Mouse (Mus musculus) forebrain, embryonic 10.5 days (tissue): ENCODE results near the gene Adcy10. TPM values are rescaled to one million over a fixed set of nuclear protein-coding genes. Genes with fewer than 3 reads are reported as not detected.
A peak's percentile ranks its signal among the peaks of the same experiment; 100 is the strongest.

Source experiments
- DNase-seq: peaks from one replicate; pipeline ENCODE4 v3.0.0-alpha.2; 2017; ENCODE audit warnings: low spot score; ENCODE audit errors: extremely low spot score
- H3K27ac ChIP-seq: fragments of 300-500 bp; sonication (generic); 2 replicates; pipeline ENCODE4 v1.5.1; 2016; ENCODE audit warnings: mild to moderate bottlenecking
- H3K27me3 ChIP-seq: fragments of 300-500 bp; sonication (generic); 2 replicates; pipeline ENCODE4 v1.6.1; 2016; ENCODE audit warnings: mild to moderate bottlenecking; ENCODE audit not compliant: poor library complexity, severe bottlenecking
- H3K36me3 ChIP-seq: fragments of 300-500 bp; sonication (generic); replicated peaks from 2 replicates; pipeline ENCODE4 v1.6.1; 2016; ENCODE audit warnings: mild to moderate bottlenecking, moderate library complexity
- H3K4me1 ChIP-seq: fragments of 300-500 bp; sonication (generic); 2 replicates; pipeline ENCODE4 v1.6.1; 2016
- H3K4me3 ChIP-seq: fragments of 300-500 bp; sonication (generic); 2 replicates; pipeline ENCODE4 v1.5.1; 2016; ENCODE audit warnings: mild to moderate bottlenecking, moderate library complexity
- H3K9me3 ChIP-seq: fragments of 300-500 bp; sonication (generic); 2 replicates; pipeline ENCODE4 v1.6.1; 2016; ENCODE audit warnings: mild to moderate bottlenecking, moderate library complexity
- WGBS: fragments of 180-500 bp; shearing (Covaris S2); methylation state at CpG from one replicate; pipeline ENCODE4 v1.1.7; 2016; 5-methylcytosine and 5-hydroxymethylcytosine counted together
- polyA plus RNA-seq: library from polyadenylated mRNA; unstranded; fragments of >200 nt; fragmentation: Nextera tagmentation; extraction: Ambion mirVana; gene quantifications from 2 replicates; pipeline ENCODE4 v1.2.1, GENCODE M21; 2016

The Adcy10 gene
- polyA plus RNA-seq, 1 experiment from 2014 or later = 0.11 TPM

DNA sequence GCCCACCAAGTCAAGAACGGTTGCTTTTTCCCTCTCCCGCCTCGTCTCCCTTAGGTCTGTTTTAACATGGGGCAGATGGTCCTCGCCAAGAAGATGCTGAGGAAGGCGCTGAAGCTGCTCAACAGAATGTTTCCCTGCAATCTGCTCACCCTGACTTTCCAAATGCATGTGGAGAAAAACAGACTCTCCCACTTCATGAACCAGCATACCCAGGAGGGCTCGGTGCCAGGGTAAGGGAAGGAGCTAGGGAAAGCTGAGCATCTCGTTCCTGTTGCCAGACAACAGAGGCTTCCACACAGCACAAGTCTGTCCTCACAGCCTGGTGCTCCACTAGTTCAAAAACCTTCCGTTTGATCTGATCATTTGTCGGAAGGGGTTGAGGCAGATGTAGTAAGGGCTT lies 74.1 kb downstream of the Adcy10 start:
- WGBS = 92% methylated on average over 9 of the region's 9 CpGs
- Histone ChIP-seq H3K27ac (no peak overlapping the region), H3K27me3 (no peaks in the 10 kb centered on the region), H3K4me1 (no peaks in the 10 kb centered on the region), H3K4me3 (no peak overlapping the region), H3K9me3 (no peaks in the 10 kb centered on the region), H3K36me3 (no peaks in the 10 kb centered on the region)
- no peak for DNase-seq

GRCm38 (mm10) chr1:165565283-165565682 lies 80.3 kb downstream of the Adcy10 start:
- H3K36me3 ChIP-seq = no peaks in the 10 kb centered on the region
- no peak overlapping the region for H3K4me3 ChIP-seq
- H3K27ac ChIP-seq = no peak overlapping the region
- no peaks in the 10 kb centered on the region for H3K9me3 ChIP-seq
- WGBS = 93% methylated on average over 4 of the region's 4 CpGs
- no peaks in the 10 kb centered on the region for H3K27me3 ChIP-seq
- DNase-seq = no peak
- no peaks in the 10 kb centered on the region for H3K4me1 ChIP-seq

DNA sequence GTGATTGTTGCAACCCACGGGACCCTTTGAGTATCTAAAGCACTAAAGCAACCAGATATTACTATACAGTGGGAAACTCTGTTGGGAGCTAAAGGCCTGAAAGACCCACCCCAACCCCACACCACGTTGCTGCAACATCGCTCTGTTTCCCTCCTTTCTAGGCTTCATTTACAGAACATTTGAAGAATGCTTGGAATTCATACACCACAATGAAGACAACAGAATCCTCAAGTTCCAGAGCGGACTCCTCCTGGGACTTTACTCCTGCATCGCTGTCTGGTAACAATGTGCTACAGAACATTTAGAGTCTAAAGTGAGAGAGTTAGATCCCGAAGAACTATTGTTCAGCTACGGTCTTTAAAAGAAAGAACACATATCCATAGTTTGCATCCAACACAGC lies 82.5 kb downstream of the Adcy10 start:
- Histone ChIP-seq H3K4me3 (no peak overlapping the region), H3K36me3 (no peaks in the 10 kb centered on the region), H3K27ac (no peak overlapping the region), H3K4me1 (no peaks in the 10 kb centered on the region), H3K27me3 (no peaks in the 10 kb centered on the region), H3K9me3 (no peaks in the 10 kb centered on the region)
- no peak for DNase-seq
- 84% methylated on average over 7 of the region's 7 CpGs for WGBS

GRCm38 (mm10) chr1:165576005-165576404 lies 91.0 kb downstream of the Adcy10 start:
- Histone ChIP-seq H3K27ac (no peak overlapping the region), H3K9me3 (no peaks in the 10 kb centered on the region; the same call in 1 of the 2 replicates), H3K4me1 (no peaks in the 10 kb centered on the region), H3K36me3 (no peaks in the 10 kb centered on the region), H3K4me3 (no peak overlapping the region), H3K27me3 (no peaks in the 10 kb centered on the region)
- DNase-seq = no peak
- WGBS = 90% methylated on average over 4 of the region's 4 CpGs

- no peak for DNase-seq
- Histone ChIP-seq H3K36me3 (no peaks in the 10 kb centered on the region), H3K27me3 (no peaks in the 10 kb centered on the region), H3K4me1 (no peaks in the 10 kb centered on the region), H3K9me3 (no peaks in the 10 kb centered on the region; the same call in 1 of the 2 replicates), H3K4me3 (no peak overlapping the region), H3K27ac (no peak overlapping the region)
- WGBS = 86% methylated on average over 9 of the region's 9 CpGs
Measured at GRCm38 (mm10) chr1:165576459-165577112, 91.6 kb downstream of the Adcy10 start.

DNA sequence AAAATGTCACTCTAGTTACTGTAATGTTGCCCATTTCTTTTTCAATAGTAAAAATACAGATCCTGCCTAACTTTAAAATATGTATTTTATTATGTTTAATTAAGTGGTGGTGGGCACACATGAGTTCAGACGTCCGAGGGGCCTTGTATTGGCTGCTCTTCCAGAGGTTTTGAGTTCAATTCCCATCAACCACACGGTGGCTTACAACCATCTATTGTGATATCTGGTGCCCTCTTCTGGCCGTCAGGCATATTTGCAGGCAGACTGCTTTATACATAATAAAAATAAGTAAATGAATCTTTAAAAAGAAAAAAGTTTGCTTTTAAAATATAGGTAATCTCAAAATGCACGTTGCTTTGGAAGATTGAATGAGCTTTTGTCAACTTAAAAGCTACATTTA lies 94.3 kb downstream of the Adcy10 start:
- Histone ChIP-seq H3K27me3 (no peaks in the 10 kb centered on the region), H3K27ac (no peak overlapping the region), H3K4me1 (peaks cover 3% of the 10 kb centered on the region; the same call in 1 of the 2 replicates), H3K4me3 (no peak overlapping the region), H3K36me3 (no peaks in the 10 kb centered on the region), H3K9me3 (no peaks in the 10 kb centered on the region; the same call in 1 of the 2 replicates)
- WGBS = 47% methylated on average over 5 of the region's 5 CpGs
- no peak for DNase-seq

DNA sequence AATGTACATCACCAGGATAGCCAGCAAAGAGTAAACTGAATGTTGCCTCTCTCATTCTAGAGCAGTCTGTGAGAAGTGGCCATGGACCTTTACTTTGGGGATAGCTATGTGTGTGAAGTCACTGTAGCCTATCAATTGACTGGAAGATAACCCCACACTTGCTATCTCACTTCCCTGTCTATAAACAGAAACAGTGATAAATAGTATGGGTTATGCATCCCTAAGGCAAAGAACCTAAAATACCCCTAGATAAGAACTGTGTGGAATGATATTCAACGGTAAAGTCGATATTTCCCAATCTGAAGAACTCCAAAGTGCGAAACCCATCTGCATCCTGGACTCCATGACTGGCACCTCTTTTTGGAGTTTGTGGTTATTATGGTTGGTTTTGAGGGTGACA lies 96.3 kb downstream of the Adcy10 start:
- Histone ChIP-seq H3K4me3 (no peak overlapping the region), H3K27me3 (no peaks in the 10 kb centered on the region), H3K9me3 (no peaks in the 10 kb centered on the region; the same call in 1 of the 2 replicates), H3K4me1 (peaks cover 12% of the 10 kb centered on the region; the same call in 1 of the 2 replicates), H3K36me3 (no peaks in the 10 kb centered on the region), H3K27ac (no peak overlapping the region)
- 96% methylated on average over 3 of the region's 3 CpGs for WGBS
- no peak for DNase-seq

GRCm38 (mm10) chr1:165583529-165584184 lies 98.7 kb downstream of the Adcy10 start:
- Histone ChIP-seq H3K9me3 (no peaks in the 10 kb centered on the region; the same call in 1 of the 2 replicates), H3K36me3 (no peaks in the 10 kb centered on the region), H3K4me1 (peaks cover 23% of the 10 kb centered on the region), H3K27me3 (no peaks in the 10 kb centered on the region), H3K27ac (no peak overlapping the region), H3K4me3 (no peak overlapping the region)
- DNase-seq = peak; percentile 80
- 32% methylated on average over 12 of the region's 12 CpGs for WGBS

- H3K4me1 ChIP-seq = peaks cover 31% of the 10 kb centered on the region
- H3K36me3 ChIP-seq = peaks cover 4% of the 10 kb centered on the region
- WGBS = 69% methylated on average over 14 of the region's 14 CpGs
- no peaks in the 10 kb centered on the region for H3K27me3 ChIP-seq
- H3K27ac ChIP-seq = peak overlapping the region; percentile 35; the same call in 1 of the 2 replicates
- H3K9me3 ChIP-seq = no peaks in the 10 kb centered on the region
- DNase-seq = no peak
- no peak overlapping the region for H3K4me3 ChIP-seq
Measured at GRCm38 (mm10) chr1:165585389-165586104, 100.6 kb downstream of the Adcy10 start.

DNA sequence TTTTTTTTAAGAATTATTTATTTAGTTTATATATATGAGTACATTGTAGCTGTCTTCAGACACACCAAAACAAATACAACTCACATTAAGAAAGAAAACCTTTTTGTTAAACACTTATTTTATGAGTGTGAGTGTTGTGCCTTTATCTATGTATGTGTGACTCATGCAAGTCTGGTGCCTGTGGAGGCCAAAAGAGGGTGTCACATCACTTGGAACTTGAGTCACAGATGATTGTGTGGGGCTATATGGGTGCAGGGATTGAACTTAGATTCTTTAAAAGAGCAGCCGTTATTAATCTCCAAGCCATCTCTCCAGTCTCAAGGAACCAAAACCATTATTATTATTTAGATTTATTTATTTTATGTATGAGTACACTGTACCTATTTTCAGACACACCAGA lies 101.4 kb downstream of the Adcy10 start:
- DNase-seq = no peak
- H3K9me3 ChIP-seq = no peaks in the 10 kb centered on the region
- H3K27me3 ChIP-seq = no peaks in the 10 kb centered on the region
- no peak overlapping the region for H3K27ac ChIP-seq
- H3K36me3 ChIP-seq = peaks cover 12% of the 10 kb centered on the region
- no peak overlapping the region for H3K4me3 ChIP-seq
- 84% methylated on average over 1 of the region's 1 CpGs for WGBS
- H3K4me1 ChIP-seq = peaks cover 31% of the 10 kb centered on the region

GRCm38 (mm10) chr1:165587845-165588244 lies 102.9 kb downstream of the Adcy10 start:
- H3K36me3 ChIP-seq = peaks cover 27% of the 10 kb centered on the region
- no peak overlapping the region for H3K27ac ChIP-seq
- DNase-seq = no peak
- H3K4me1 ChIP-seq = peaks cover 31% of the 10 kb centered on the region
- WGBS = 70% methylated on average over 8 of the region's 8 CpGs
- no peak overlapping the region for H3K4me3 ChIP-seq
- no peaks in the 10 kb centered on the region for H3K27me3 ChIP-seq
- no peaks in the 10 kb centered on the region for H3K9me3 ChIP-seq

- H3K27ac ChIP-seq = peak overlapping the region; percentile 53; the same call in 1 of the 2 replicates
- H3K4me1 ChIP-seq = peaks cover 26% of the 10 kb centered on the region
- no peaks in the 10 kb centered on the region for H3K27me3 ChIP-seq
- H3K9me3 ChIP-seq = no peaks in the 10 kb centered on the region
- WGBS = 58% methylated on average over 10 of the region's 10 CpGs
- no peak for DNase-seq
- peaks cover 43% of the 10 kb centered on the region for H3K36me3 ChIP-seq
- no peak overlapping the region for H3K4me3 ChIP-seq
Measured at GRCm38 (mm10) chr1:165589280-165590048, 104.5 kb downstream of the Adcy10 start.
